Mouse (Mus musculus) CH12.LX (cell line): ENCODE measurements around the gene Il4. TPM values are rescaled to one million over a fixed set of nuclear protein-coding genes. Genes with fewer than 3 reads are reported as not detected.

Source experiments
- DNase-seq: peaks from one replicate; pipeline ENCODE4 v3.0.0-alpha.2; 2013; ENCODE audit errors: extremely low read depth
- H3K27ac ChIP-seq: 2 replicates; pipeline ENCODE4 v1.5.1; 2012; ENCODE audit warnings: low read depth, mild to moderate bottlenecking, control low read depth, moderate library complexity; ENCODE audit not compliant: insufficient read depth
- H3K27me3 ChIP-seq: replicated peaks from 2 replicates; pipeline ENCODE3; 2012; ENCODE audit warnings: inconsistent platforms
- H3K36me3 ChIP-seq, 2 experiments: replicated peaks in 1 of 2; 2 replicates each; pipeline versions ENCODE3 to v1.6.1; 2012; ENCODE audit warnings: inconsistent platforms in 1 of 2, low read length in 1 of 2, mild to moderate bottlenecking in 1 of 2, mixed read lengths in 1 of 2, moderate library complexity in 1 of 2; ENCODE audit not compliant: control insufficient read depth in 1 of 2, insufficient read depth in 1 of 2
- H3K4me1 ChIP-seq, 2 experiments: 2 replicates each; pipeline ENCODE4 v1.6.1; 2012; ENCODE audit warnings: inconsistent platforms in 1 of 2, moderate library complexity in 1 of 2; ENCODE audit not compliant: insufficient read depth in 2 of 2, control insufficient read depth in 1 of 2
- H3K4me2 ChIP-seq: 2 replicates; pipeline ENCODE4 v1.6.1; 2012; ENCODE audit warnings: low read depth, mild to moderate bottlenecking, control low read depth; ENCODE audit not compliant: poor library complexity, insufficient read depth, severe bottlenecking
- H3K4me3 ChIP-seq, 3 experiments: fragments of 150-350 bp in 1 of 3; sonication (generic) in 1 of 3; replicated peaks in 1 of 3; 2 replicates each; pipeline versions ENCODE3 to v1.5.1; 2011 to 2012; ENCODE audit warnings: low read depth in 2 of 3, low read length in 2 of 3, mild to moderate bottlenecking in 2 of 3, moderate library complexity in 2 of 3, control low read depth in 1 of 3, improper control_type of control experiment in 1 of 3, inconsistent platforms in 1 of 3, mixed read lengths in 1 of 3; ENCODE audit not compliant: poor library complexity in 1 of 3
- H3K79me2 ChIP-seq: replicated peaks from 2 replicates; pipeline ENCODE4 v1.6.1; 2012; ENCODE audit warnings: mild to moderate bottlenecking, moderate library complexity; ENCODE audit not compliant: control insufficient read depth, poor library complexity, insufficient read depth, severe bottlenecking; ENCODE audit errors: extremely low read depth
- H3K9ac ChIP-seq: 2 replicates; pipeline ENCODE4 v1.6.1; 2012; ENCODE audit warnings: low read depth, mild to moderate bottlenecking, control low read depth, moderate library complexity; ENCODE audit not compliant: insufficient read depth
- H3K9me3 ChIP-seq: replicated peaks from 2 replicates; pipeline ENCODE3; 2012; ENCODE audit warnings: low read length, inconsistent platforms, mixed read lengths
- BHLHE40 ChIP-seq: IDR thresholded peaks from 2 replicates; pipeline ENCODE4 v1.6.1; 2011; ENCODE audit warnings: mild to moderate bottlenecking, low read depth, low read length, improper control_type of control experiment
- CHD1 ChIP-seq: IDR thresholded peaks from 2 replicates; pipeline ENCODE4 v1.6.1; 2012; ENCODE audit warnings: low read depth, low read length, improper control_type of control experiment, inconsistent platforms
- CHD2 ChIP-seq: IDR thresholded peaks from 2 replicates; pipeline ENCODE4 v1.6.1; 2011; ENCODE audit warnings: low read length, improper control_type of control experiment
- CTCF ChIP-seq, 2 experiments: IDR thresholded peaks in 1 of 2; conservative IDR thresholded peaks in 1 of 2; 2 replicates each; pipeline ENCODE4 v1.5.1; 2011 to 2012; ENCODE audit warnings: low read depth in 2 of 2, low read length in 2 of 2, improper control_type of control experiment in 1 of 2, inconsistent platforms in 1 of 2, mild to moderate bottlenecking in 1 of 2, moderate library complexity in 1 of 2
- ELF1 ChIP-seq: IDR thresholded peaks from 2 replicates; pipeline ENCODE4 v1.6.1; 2014; ENCODE audit warnings: low read depth, mild to moderate bottlenecking, inconsistent platforms, low read length, improper control_type of control experiment
- EP300 ChIP-seq: IDR thresholded peaks from 2 replicates; pipeline ENCODE4 v1.6.1; 2011; ENCODE audit warnings: low read length, improper control_type of control experiment
- HCFC1 ChIP-seq: IDR thresholded peaks from 2 replicates; pipeline ENCODE4 v1.6.1; 2012; ENCODE audit warnings: low read depth, mild to moderate bottlenecking, inconsistent platforms, low read length, improper control_type of control experiment
- IRF4 ChIP-seq: IDR thresholded peaks from 2 replicates; pipeline ENCODE4 v1.6.1; 2014; ENCODE audit warnings: low read depth, mild to moderate bottlenecking, inconsistent platforms, low read length, improper control_type of control experiment
- JUND ChIP-seq: conservative IDR thresholded peaks from 2 replicates; pipeline ENCODE4 v1.6.1; 2011; ENCODE audit warnings: low read depth, low read length, improper control_type of control experiment
- KAT2A ChIP-seq: IDR thresholded peaks from 2 replicates; pipeline ENCODE4 v1.6.1; 2012; ENCODE audit warnings: low read length, improper control_type of control experiment, inconsistent platforms; ENCODE audit not compliant: insufficient replicate concordance
- MAFK ChIP-seq: IDR thresholded peaks from 2 replicates; pipeline ENCODE4 v1.6.1; 2011; ENCODE audit warnings: low read length, improper control_type of control experiment; ENCODE audit not compliant: insufficient replicate concordance
- MAX ChIP-seq: IDR thresholded peaks from 2 replicates; pipeline ENCODE4 v1.6.1; 2011; ENCODE audit warnings: low read length, improper control_type of control experiment
- MAZ ChIP-seq: IDR thresholded peaks from 2 replicates; pipeline ENCODE4 v1.6.1; 2012; ENCODE audit warnings: low read depth, mild to moderate bottlenecking, inconsistent platforms, low read length, improper control_type of control experiment, moderate library complexity
- MEF2A ChIP-seq: IDR thresholded peaks from 2 replicates; pipeline ENCODE4 v1.6.1; 2014; ENCODE audit warnings: low read depth, mild to moderate bottlenecking, inconsistent platforms, low read length, improper control_type of control experiment, borderline replicate concordance
- NRF1 ChIP-seq: IDR thresholded peaks from 2 replicates; pipeline ENCODE4 v1.6.1; 2014; ENCODE audit warnings: low read depth, mild to moderate bottlenecking, inconsistent platforms, low read length, improper control_type of control experiment, moderate library complexity
- POLR2A ChIP-seq: IDR thresholded peaks from 2 replicates; pipeline ENCODE4 v1.6.1; 2011; ENCODE audit warnings: low read depth, mild to moderate bottlenecking, improper control_type of control experiment, low read length
- RAD21 ChIP-seq: IDR thresholded peaks from 2 replicates; pipeline ENCODE4 v1.6.1; 2011; ENCODE audit warnings: low read depth, mild to moderate bottlenecking, low read length, improper control_type of control experiment, moderate library complexity
- SIN3A ChIP-seq: IDR thresholded peaks from 2 replicates; pipeline ENCODE4 v1.6.1; 2012; ENCODE audit warnings: low read length, improper control_type of control experiment, inconsistent platforms
- SMC3 ChIP-seq: IDR thresholded peaks from 2 replicates; pipeline ENCODE4 v1.6.1; 2011; ENCODE audit warnings: low read depth, low read length, improper control_type of control experiment
- TCF12 ChIP-seq: IDR thresholded peaks from 2 replicates; pipeline ENCODE4 v1.6.1; 2014; ENCODE audit warnings: low read depth, mild to moderate bottlenecking, inconsistent platforms, low read length, improper control_type of control experiment
- UBTF ChIP-seq: IDR thresholded peaks from 2 replicates; pipeline ENCODE4 v1.6.1; 2012; ENCODE audit warnings: low read depth, mild to moderate bottlenecking, inconsistent platforms, low read length, improper control_type of control experiment, moderate library complexity
- USF1 ChIP-seq: IDR thresholded peaks from 2 replicates; pipeline ENCODE4 v1.6.1; 2014; ENCODE audit warnings: low read depth, mild to moderate bottlenecking, inconsistent platforms, low read length, improper control_type of control experiment
- ZC3H11A ChIP-seq: IDR thresholded peaks from 2 replicates; pipeline ENCODE4 v1.6.1; 2012; ENCODE audit warnings: low read depth, mild to moderate bottlenecking, inconsistent platforms, low read length, improper control_type of control experiment
- ZMIZ1 ChIP-seq: IDR thresholded peaks from 2 replicates; pipeline ENCODE4 v1.6.1; 2012; ENCODE audit warnings: low read depth, mild to moderate bottlenecking, inconsistent platforms, low read length, improper control_type of control experiment
- ZNF384 ChIP-seq: IDR thresholded peaks from 2 replicates; pipeline ENCODE4 v1.6.1; 2012; ENCODE audit warnings: low read depth, low read length, improper control_type of control experiment, inconsistent platforms
- dilution Hi-C: fragments of 300-500 bp; cut with MboI; formaldehyde crosslinking; loops from 2 replicates; pipeline ENCODE4 v1.14.3; 2020; ENCODE audit warnings: low sequenced_read_pairs; ENCODE audit not compliant: extremely low pct_unique_long_range_greater_than_20kb, extremely low pct_ligation_motif_present
- in situ Hi-C: fragments of 300-500 bp; cut with MboI; formaldehyde crosslinking; loops from 3 replicates; pipeline ENCODE4 v1.14.3; 2019; ENCODE audit warnings: low sequenced_read_pairs, low pct_ligation_motif_present, low pct_unique_long_range_greater_than_20kb, mixed read lengths
- polyA plus RNA-seq: library from polyadenylated mRNA; unstranded; fragments of >175 nt; gene quantifications from 2 replicates; pipeline ENCODE4 v1.2.1, GENCODE M21; 2012; ENCODE audit warnings: low read depth; ENCODE audit not compliant: insufficient read length
- total RNA-seq, 2 experiments: library from RNA; depleted of rRNA; stranded (reverse); fragments of 300-350 nt in 1 of 2; fragments of >200 nt in 1 of 2; gene quantifications; 2 replicates each; pipeline ENCODE4 v1.2.3; 2012 to 2014

Gene Il4
- total and polyA plus RNA-seq, 3 experiments = 19.5 to 75.5 (median 35.6) TPM

GRCm38 (mm10) chr11:53583151-53583550 lies 35.3 kb downstream of the Il4 start:
- Histone ChIP-seq H3K27ac (no peak overlapping the region), H3K4me2 (no peak overlapping the region), H3K9ac (no peak overlapping the region)
- peak in 1 of 2 experiments; percentile 65; a peak in 2 of 4 replicates for TF ChIP-seq CTCF (conservative IDR thresholded peaks at IDR 0.05 in 1 of 2, IDR thresholded peaks at IDR 0.05 in 1 of 2; ENCODE audit: low read depth in 2 of 2, low read length in 2 of 2)
- peak; percentile 74 for TF ChIP-seq SMC3
- no peak for TF ChIP-seq ZMIZ1
- TF ChIP-seq RAD21 = peak; percentile 26
- TF ChIP-seq, all 38 proteins: peak for 3
- peaks cover 19 to 50% of the 10 kb centered on the region in 2 experiments for H3K36me3 ChIP-seq
- no peaks in the 10 kb centered on the region for H3K27me3 ChIP-seq
- in situ Hi-C loops = no loop called here
- peaks cover 7 to 47% of the 10 kb centered on the region in 2 experiments for H3K4me1 ChIP-seq
- H3K79me2 ChIP-seq = no peaks in the 10 kb centered on the region
- H3K4me3 ChIP-seq = no peak overlapping the region
- dilution Hi-C loops = no loop called here
- DNase-seq = no peak
- H3K9me3 ChIP-seq = peaks cover 3% of the 10 kb centered on the region

GRCm38 (mm10) chr11:53580562-53580961 lies 37.9 kb downstream of the Il4 start:
- no peak for TF ChIP-seq ELF1
- no peak for TF ChIP-seq UBTF
- no peak for TF ChIP-seq JUND
- TF ChIP-seq BHLHE40 = no peak
- no peak for TF ChIP-seq MAZ
- no peak for TF ChIP-seq MAX
- TF ChIP-seq NRF1 = no peak
- TF ChIP-seq SIN3A = no peak
- TF ChIP-seq CHD1 = no peak
- TF ChIP-seq MEF2A = no peak
- no peak for TF ChIP-seq MAFK
- no peak for TF ChIP-seq TCF12
- TF ChIP-seq HCFC1 = no peak
- peak; percentile 25; the same call in 1 of the 2 replicates for TF ChIP-seq SMC3
- TF ChIP-seq CTCF (conservative IDR thresholded peaks at IDR 0.05 in 1 of 2, IDR thresholded peaks at IDR 0.05 in 1 of 2; ENCODE audit: low read depth in 2 of 2, low read length in 2 of 2) = peak in 1 of 2 experiments; percentile 29; a peak in 2 of 4 replicates
- no peak for TF ChIP-seq EP300
- TF ChIP-seq CHD2 = no peak
- no peak for TF ChIP-seq IRF4
- no peak for TF ChIP-seq ZC3H11A
- TF ChIP-seq KAT2A = no peak
- no peak for TF ChIP-seq USF1
- TF ChIP-seq RAD21 = peak; percentile 9
- TF ChIP-seq POLR2A = no peak
- TF ChIP-seq ZNF384 = no peak
- Histone ChIP-seq H3K27ac (no peak overlapping the region), H3K4me3 (no peak overlapping the region), H3K79me2 (no peaks in the 10 kb centered on the region), H3K4me2 (no peak overlapping the region), H3K9ac (no peak overlapping the region), H3K9me3 (peaks cover 3% of the 10 kb centered on the region), H3K36me3 (peaks cover 19 to 55% of the 10 kb centered on the region in 2 experiments), H3K27me3 (no peaks in the 10 kb centered on the region), H3K4me1 (peaks cover 3 to 23% of the 10 kb centered on the region in 2 experiments)
- no peak for DNase-seq
- dilution Hi-C loops = no loop called here
- in situ Hi-C loops = no loop called here
